Mouse (Mus musculus) intestine, embryonic 14.5 days (tissue): Measurements from ENCODE around the gene Bace1. TPM values are rescaled to one million over a fixed set of nuclear protein-coding genes. Genes with fewer than 3 reads are reported as not detected.

ENCODE experiments used
- polyA plus RNA-seq: library from polyadenylated mRNA; unstranded; fragments of >200 nt; fragmentation: Nextera tagmentation; extraction: Ambion mirVana; gene quantifications from 2 replicates; pipeline ENCODE4 v1.2.1, GENCODE M21; 2014

Gene Bace1
- polyA plus RNA-seq, 1 experiment from 2014 or later: 26.8 TPM

Other genes starting within 250 kb of the Bace1 start
- gene Cep164, start 9.9 kb upstream of the Bace1 start, polyA plus RNA-seq: 27.5 and 28.0 TPM in 2 replicates
- 14.6 and 15.4 TPM in 2 replicates for gene Pcsk7, start 67.9 kb downstream of the Bace1 start, polyA plus RNA-seq
- gene Rnf214, start 68.3 kb downstream of the Bace1 start, polyA plus RNA-seq: 47.2 and 55.1 TPM in 2 replicates
- 443 and 452 TPM in 2 replicates for gene Tagln, start 97.5 kb downstream of the Bace1 start, polyA plus RNA-seq
- 37.9 and 41.2 TPM in 2 replicates for gene Sidt2, start 116.7 kb downstream of the Bace1 start, polyA plus RNA-seq
- gene Pafah1b2, start 174.1 kb downstream of the Bace1 start, polyA plus RNA-seq: 156 and 172 TPM in 2 replicates
- gene Sik3, start 174.2 kb downstream of the Bace1 start, polyA plus RNA-seq: 7.5 and 9.6 TPM in 2 replicates